Mouse (Mus musculus) kidney, postnatal 0 days (tissue): ENCODE results near the gene Ly6g6d. TPM values are rescaled to one million over a fixed set of nuclear protein-coding genes. Genes with fewer than 3 reads are reported as not detected.

ENCODE experiments used
- ATAC-seq: fragments of 200-750 bp; cut with Nextera tagmentation; replicated peaks from 2 replicates; pipeline ENCODE4 v1.8.0; 2017; ENCODE audit warnings: low read depth, moderate number of reproducible peaks, moderate TSS enrichment, moderate library complexity; ENCODE audit not compliant: low FRiP score
- DNase-seq: peaks from one replicate; pipeline ENCODE4 v3.0.0-alpha.2; 2016; ENCODE audit warnings: low spot score
- H3K27ac ChIP-seq: fragments of 300-500 bp; sonication (generic); 2 replicates; pipeline ENCODE4 v1.5.1; 2014; ENCODE audit warnings: mild to moderate bottlenecking
- H3K27me3 ChIP-seq: fragments of 300-500 bp; sonication (generic); 2 replicates; pipeline ENCODE4 v1.6.1; 2014; ENCODE audit warnings: low read length, mixed read lengths; ENCODE audit not compliant: insufficient read depth
- H3K36me3 ChIP-seq: fragments of 300-500 bp; sonication (generic); 2 replicates; pipeline ENCODE4 v1.6.1; 2014; ENCODE audit warnings: low read length, mixed read lengths; ENCODE audit not compliant: insufficient read depth
- H3K4me1 ChIP-seq: fragments of 300-500 bp; sonication (generic); replicated peaks from 2 replicates; pipeline ENCODE4 v1.6.1; 2014; ENCODE audit warnings: antibody characterized with exemption, low read length, mixed read lengths; ENCODE audit not compliant: insufficient read depth
- H3K4me2 ChIP-seq: fragments of 300-500 bp; sonication (generic); 2 replicates; pipeline ENCODE4 v1.6.1; 2014; ENCODE audit warnings: mild to moderate bottlenecking, low read length, moderate library complexity, mixed read lengths
- H3K4me3 ChIP-seq: fragments of 300-500 bp; sonication (generic); replicated peaks from 2 replicates; pipeline ENCODE4 v1.5.1; 2014; ENCODE audit warnings: low read depth, low read length
- H3K9ac ChIP-seq: fragments of 300-500 bp; sonication (generic); 2 replicates; pipeline ENCODE4 v1.6.1; 2014; ENCODE audit warnings: low read depth, low read length
- H3K9me3 ChIP-seq: fragments of 300-500 bp; sonication (generic); replicated peaks from 2 replicates; pipeline ENCODE4 v1.6.1; 2016; ENCODE audit warnings: low read length, inconsistent platforms, mixed read lengths
- CTCF ChIP-seq: IDR thresholded peaks from 2 replicates; pipeline ENCODE4 v1.5.1; 2016; ENCODE audit warnings: antibody characterized with exemption, low read depth, mild to moderate bottlenecking, moderate library complexity
- WGBS: fragments of 180-500 bp; shearing (Covaris S2); extraction: QIAGEN DNeasy Blood & Tissue Kit; methylation state at CpG from one replicate; pipeline ENCODE4 v1.1.7; 2014; 5-methylcytosine and 5-hydroxymethylcytosine counted together
- polyA plus RNA-seq: library from polyadenylated mRNA; unstranded; fragments of >200 nt; fragmentation: Nextera tagmentation; extraction: Ambion mirVana; gene quantifications from 2 replicates; pipeline ENCODE4 v1.2.1, GENCODE M21; 2015

Gene Ly6g6d
- polyA plus RNA-seq, 1 experiment from 2014 or later = 7.6 TPM

GRCm38 (mm10) chr17:35121871-35122303 is 44.0 kb upstream of the Ly6g6d start, which contains the start of gene Csnk2b:
TSS of gene Csnk2b (minus strand) at chr17:35122053.
- peak within 1 kb of the TSS; percentile 90 for H3K27ac ChIP-seq

DNA sequence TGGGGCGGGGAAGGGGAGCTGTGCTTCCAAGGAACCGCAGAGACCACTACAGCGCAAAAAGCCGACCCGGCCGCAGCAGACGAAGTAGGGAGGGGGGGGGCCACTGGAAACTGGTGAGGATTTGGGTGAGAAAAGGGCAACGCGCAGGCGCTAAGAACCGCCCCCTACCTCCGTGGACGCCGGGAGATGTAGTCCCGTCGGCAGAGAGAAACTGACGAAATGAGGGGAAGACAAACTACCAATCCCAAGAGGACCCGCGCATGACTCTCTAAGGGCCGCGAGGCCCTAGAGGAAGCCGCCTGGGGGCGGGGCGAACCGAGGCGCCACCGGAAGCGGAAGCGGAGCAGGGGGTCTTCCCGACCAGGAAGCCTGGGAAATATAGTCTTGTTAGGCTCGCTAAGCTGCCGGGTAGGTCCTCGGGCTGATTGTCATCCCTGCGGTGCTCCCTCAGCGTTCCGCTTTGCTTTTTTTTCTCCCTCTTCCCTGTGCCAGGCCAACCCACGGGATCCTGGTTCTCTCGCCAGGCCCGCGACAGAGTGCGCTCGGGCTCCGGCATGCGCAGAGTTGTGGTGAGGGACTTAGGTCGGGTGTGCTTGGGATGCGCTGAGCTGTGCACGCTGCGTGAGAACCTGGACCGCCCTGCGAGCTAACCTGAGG is 43.4 kb upstream of the Ly6g6d start, which contains the start of gene Gpank1:
Gene Gpank1 (plus strand): TSS at position 313 of the 657 bp plus-strand sequence.
- Histone ChIP-seq H3K4me3 (peak within 1 kb of the TSS; percentile 98), H3K9me3 (no peaks in the 10 kb centered on the region), H3K4me1 (peaks cover 5% of the 10 kb centered on the region), H3K4me2 (peak within 1 kb of the TSS; percentile 88), H3K9ac (peak within 1 kb of the TSS; percentile 93), H3K27me3 (no peaks in the 10 kb centered on the region), H3K27ac (peak within 1 kb of the TSS; percentile 90), H3K36me3 (peaks cover 20% of the 10 kb centered on the region)
- peak; percentile 13; the same call in 1 of the 2 replicates for TF ChIP-seq CTCF
- WGBS = under 1% methylated on average over 50 of the region's 50 CpGs
- peak; percentile 93 for ATAC-seq
- DNase-seq = peak; percentile 100

More at GRCm38 (mm10) chr17:35121871-35122303, 44.0 kb upstream of the Ly6g6d start, which contains the start of gene Csnk2b:
- peak; percentile 54 for TF ChIP-seq CTCF
- peak within 1 kb of the TSS; percentile 93 for H3K9ac ChIP-seq
- H3K27me3 ChIP-seq = no peaks in the 10 kb centered on the region
- peaks cover 10% of the 10 kb centered on the region for H3K4me1 ChIP-seq
- WGBS = under 1% methylated on average over 19 of the region's 19 CpGs
- H3K36me3 ChIP-seq = peaks cover 18% of the 10 kb centered on the region
- ATAC-seq (no peak), DNase-seq (peak; percentile 91)
- H3K9me3 ChIP-seq = no peaks in the 10 kb centered on the region
- H3K4me3 ChIP-seq = peak within 1 kb of the TSS; percentile 98
- peak within 1 kb of the TSS; percentile 88 for H3K4me2 ChIP-seq

DNA sequence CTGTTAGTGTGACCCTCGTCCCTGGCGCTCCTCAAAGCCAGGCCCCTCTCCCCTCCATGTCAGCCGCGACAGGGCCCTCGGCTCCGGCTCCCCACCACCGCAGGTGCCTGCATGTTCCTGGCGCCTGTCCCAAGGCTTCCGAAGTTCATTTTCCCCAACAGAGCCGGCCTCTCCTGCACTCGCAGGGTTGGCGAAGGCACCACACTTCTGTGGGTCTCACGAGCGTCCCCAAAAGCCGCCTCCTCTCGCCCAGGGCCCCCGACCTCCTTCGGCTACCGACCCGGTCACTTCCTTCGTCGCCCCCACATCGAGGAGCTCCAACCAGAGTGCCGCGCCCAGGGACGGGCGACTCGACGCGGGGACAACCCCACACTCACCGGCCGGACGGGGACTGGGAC is 42.9 kb upstream of the Ly6g6d start:
- Histone ChIP-seq H3K27ac (peak overlapping the region; percentile 90), H3K27me3 (no peaks in the 10 kb centered on the region), H3K9ac (peak overlapping the region; percentile 93), H3K4me1 (peaks cover 5% of the 10 kb centered on the region), H3K4me2 (peak overlapping the region; percentile 88), H3K4me3 (peak overlapping the region; percentile 98), H3K36me3 (peaks cover 24% of the 10 kb centered on the region), H3K9me3 (no peaks in the 10 kb centered on the region)
- no peak for TF ChIP-seq CTCF
- DNase-seq (no peak), ATAC-seq (peak; percentile 4)
- WGBS = under 1% methylated on average over 33 of the region's 33 CpGs

DNA sequence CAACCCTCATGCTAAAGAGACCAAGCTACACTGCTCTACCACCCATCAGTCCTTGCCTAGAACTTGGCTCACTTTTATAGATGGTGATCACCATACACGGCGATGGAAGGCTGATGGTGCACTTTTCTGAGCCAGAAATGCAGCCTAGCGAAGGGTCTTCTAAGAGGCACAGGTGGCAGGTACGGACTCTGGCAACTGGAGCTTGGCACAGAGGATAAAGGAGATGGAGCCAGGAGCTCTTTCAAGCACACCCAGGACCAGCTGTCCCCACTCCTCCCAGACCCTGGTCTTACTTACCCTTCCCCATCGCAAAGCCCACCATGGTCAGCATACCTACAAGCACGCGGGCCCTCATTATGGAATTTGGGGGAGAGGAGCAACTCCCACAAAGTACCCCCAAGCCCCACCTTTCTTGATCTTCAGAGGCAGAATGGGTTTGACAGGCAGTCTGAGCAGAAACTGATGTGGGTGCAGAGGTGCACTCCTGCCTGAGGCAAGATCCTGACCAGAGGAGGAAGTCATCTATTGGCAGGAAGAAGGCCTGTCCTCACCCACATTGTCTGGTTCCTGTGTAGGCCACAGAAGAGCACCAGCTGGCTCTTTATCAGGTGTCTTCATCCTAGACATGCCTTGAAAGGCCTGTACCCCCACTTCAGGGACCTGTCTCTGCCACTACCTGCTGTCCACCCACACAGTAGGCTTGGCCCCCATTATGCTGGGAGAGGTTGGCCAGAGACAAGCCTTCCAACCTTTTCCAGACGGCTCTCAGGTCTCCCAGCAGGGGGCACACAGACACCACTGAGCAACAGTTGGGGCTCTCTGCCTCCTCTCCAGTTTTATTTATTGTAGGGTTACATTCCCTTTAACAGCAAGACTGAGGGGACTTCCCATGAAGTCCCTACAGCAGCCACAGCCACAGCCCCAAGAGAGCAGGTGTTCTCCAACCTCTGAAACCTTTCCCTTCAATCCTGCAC is 37.5 kb upstream of the Ly6g6d start, which contains the start of gene Ly6g5b:
Gene Ly6g5b (minus strand): TSS at position 383 of the 974 bp plus-strand sequence.
- H3K4me3 ChIP-seq = no peak within 1 kb of the TSS

GRCm38 (mm10) chr17:35111774-35112173 is 33.9 kb upstream of the Ly6g6d start:
- Histone ChIP-seq H3K9me3 (no peaks in the 10 kb centered on the region), H3K4me3 (no peak overlapping the region), H3K27ac (no peak overlapping the region), H3K4me1 (no peaks in the 10 kb centered on the region), H3K27me3 (no peaks in the 10 kb centered on the region), H3K4me2 (no peak overlapping the region), H3K9ac (no peak overlapping the region), H3K36me3 (peaks cover 21% of the 10 kb centered on the region; the same call in 1 of the 2 replicates)
- no peak for DNase-seq
- TF ChIP-seq CTCF = no peak
- no peak for ATAC-seq
- 79% methylated on average over 9 of the region's 9 CpGs for WGBS

More for the DNA sequence above, 37.5 kb upstream of the Ly6g6d start, which contains the start of gene Ly6g5b:
- Histone ChIP-seq H3K36me3 (peaks cover 39% of the 10 kb centered on the region), H3K27me3 (no peaks in the 10 kb centered on the region), H3K4me1 (no peaks in the 10 kb centered on the region; the same call in 1 of the 2 replicates), H3K27ac (no peak within 1 kb of the TSS), H3K9ac (no peak within 1 kb of the TSS), H3K9me3 (no peaks in the 10 kb centered on the region), H3K4me2 (no peak within 1 kb of the TSS)
- peak; percentile 66 for TF ChIP-seq CTCF
- WGBS = 86% methylated on average over 8 of the region's 8 CpGs
- no peak for ATAC-seq
- peak; percentile 70 for DNase-seq

- peaks cover 3% of the 10 kb centered on the region; the same call in 1 of the 2 replicates for H3K4me1 ChIP-seq
- H3K27ac ChIP-seq = no peak within 1 kb of the TSS
- no peak for TF ChIP-seq CTCF
- no peak within 1 kb of the TSS for H3K4me2 ChIP-seq
- no peaks in the 10 kb centered on the region for H3K9me3 ChIP-seq
- 0 out of 2 replicates have a peak, but pooled peaks cover 4% of the 10 kb centered on the region for H3K36me3 ChIP-seq
- H3K4me3 ChIP-seq = no peak within 1 kb of the TSS
- no peaks in the 10 kb centered on the region for H3K27me3 ChIP-seq
- H3K9ac ChIP-seq = no peak within 1 kb of the TSS
- DNase-seq (no peak), ATAC-seq (no peak)
- 78% methylated on average over 6 of the region's 6 CpGs for WGBS
Measured at GRCm38 (mm10) chr17:35108097-35108496, 30.2 kb upstream of the Ly6g6d start, which contains the start of gene Ly6g5c. TSS of gene Ly6g5c (plus strand) at chr17:35108279.
